Mouse (Mus musculus): Measurements from ENCODE around the gene Cad.
A peak's percentile ranks its signal among the peaks of the same experiment; 100 is the strongest.

The Cad gene

DNA sequence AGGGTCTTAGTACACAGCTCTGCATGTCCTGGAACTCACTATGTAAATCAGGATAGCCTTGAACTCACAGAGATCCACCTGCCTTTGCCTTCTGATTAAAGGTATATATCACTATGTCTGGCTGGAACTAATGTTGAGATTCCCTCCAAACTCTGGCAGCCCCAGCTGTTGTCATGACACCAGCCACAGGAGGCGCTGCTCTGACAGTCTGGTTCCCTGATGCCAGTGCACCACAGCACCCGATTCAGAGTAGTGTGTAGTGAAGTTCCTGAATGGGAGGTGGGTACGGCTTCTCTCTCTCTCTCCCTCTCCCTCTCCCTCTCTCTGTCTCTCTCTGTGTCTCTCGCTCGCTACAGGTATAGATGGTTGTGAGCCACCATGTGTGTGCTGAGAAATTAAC lies 27.8 kb downstream of the Cad start:
- Histone ChIP-seq H3K36me3 (ENCODE audit: control insufficient read depth, insufficient read depth, low read length, poor library complexity, severe bottlenecking) (peaks cover 2% of the 10 kb centered on the region; the same call in 1 of the 2 replicates), H3K27me3 (ENCODE audit: control insufficient read depth, insufficient read depth, low read length, poor library complexity, severe bottlenecking) (no peaks in the 10 kb centered on the region)
- DNase-seq (ENCODE audit: low read depth, low spot score), result peak; percentile 82

DNA sequence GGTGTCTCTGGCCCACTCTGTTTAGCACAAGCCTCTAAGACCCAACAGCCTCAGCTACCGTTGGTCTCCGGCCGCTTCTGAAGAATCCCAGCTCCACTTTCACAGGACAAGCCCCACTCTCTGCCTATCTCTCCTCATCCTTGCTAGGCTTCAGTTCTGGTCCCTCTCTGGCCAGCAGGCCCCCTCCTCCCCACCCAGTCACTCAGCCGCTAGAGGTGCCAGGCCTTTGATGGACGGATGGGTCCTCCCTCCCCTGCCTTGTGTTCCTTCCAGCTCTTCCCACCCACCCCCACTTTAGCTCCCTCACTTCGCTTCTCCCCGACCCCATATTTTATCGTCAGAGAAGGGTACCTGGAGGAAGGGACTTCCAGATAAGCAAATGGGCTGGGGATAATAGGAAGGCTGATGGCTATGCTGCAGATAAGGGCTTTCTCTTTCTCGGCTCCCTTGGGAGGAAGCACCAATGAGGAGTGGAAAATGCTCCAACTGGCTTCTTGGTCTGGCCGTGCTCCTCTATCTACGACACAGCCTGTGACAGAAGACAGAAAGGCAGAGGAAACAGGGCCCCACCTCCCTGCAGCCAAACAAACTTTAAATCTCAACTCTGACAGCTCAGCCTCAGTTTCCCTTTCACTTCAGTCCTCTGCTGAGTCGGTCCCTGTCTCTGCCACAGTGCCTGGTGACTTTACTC lies 28.5 kb downstream of the Cad start:
- H3K36me3 ChIP-seq (ENCODE audit: control insufficient read depth, insufficient read depth, low read length, poor library complexity, severe bottlenecking), result peaks cover 2% of the 10 kb centered on the region; the same call in 1 of the 2 replicates
- peak; percentile 43 for DNase-seq (ENCODE audit: low read depth, low spot score)
- no peaks in the 10 kb centered on the region for H3K27me3 ChIP-seq (ENCODE audit: control insufficient read depth, insufficient read depth, low read length, poor library complexity, severe bottlenecking)

GRCm38 (mm10) chr5:31083949-31084348 lies 29.4 kb downstream of the Cad start:
- DNase-seq (ENCODE audit: low read depth, low spot score), result peak; percentile 72
- Histone ChIP-seq H3K36me3 (ENCODE audit: control insufficient read depth, insufficient read depth, low read length, poor library complexity, severe bottlenecking) (no peaks in the 10 kb centered on the region), H3K27me3 (ENCODE audit: control insufficient read depth, insufficient read depth, low read length, poor library complexity, severe bottlenecking) (no peaks in the 10 kb centered on the region)

- no peaks in the 10 kb centered on the region for H3K27me3 ChIP-seq (ENCODE audit: control insufficient read depth, insufficient read depth, low read length, poor library complexity, severe bottlenecking)
- no peaks in the 10 kb centered on the region for H3K36me3 ChIP-seq (ENCODE audit: control insufficient read depth, insufficient read depth, low read length, poor library complexity, severe bottlenecking)
- no peak for DNase-seq (ENCODE audit: low read depth, low spot score)
These were observed 32.0 kb downstream of the Cad start for GRCm38 (mm10) chr5:31086606-31087005.

DNA sequence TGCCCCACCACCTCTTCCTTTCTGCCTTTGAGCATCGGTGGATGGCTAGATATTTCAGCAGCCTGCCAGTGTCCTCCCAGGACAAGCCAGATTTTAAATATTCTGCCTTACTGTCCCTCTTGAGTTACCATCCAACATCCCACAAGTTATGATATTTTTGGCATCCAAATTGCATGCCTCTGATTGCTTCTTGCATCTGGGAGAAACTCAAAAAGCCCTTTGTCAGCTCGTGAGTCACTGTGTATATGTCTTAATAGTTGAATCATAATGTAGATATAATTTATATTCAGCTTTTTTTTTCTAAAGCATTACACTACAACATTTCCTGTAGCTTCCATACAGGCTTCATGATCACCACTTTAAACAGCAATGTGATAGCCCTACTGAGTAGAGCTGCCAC lies 32.6 kb downstream of the Cad start:
- DNase-seq (ENCODE audit: low read depth, low spot score), result no peak
- Histone ChIP-seq H3K27me3 (ENCODE audit: control insufficient read depth, insufficient read depth, low read length, poor library complexity, severe bottlenecking) (no peaks in the 10 kb centered on the region), H3K36me3 (ENCODE audit: control insufficient read depth, insufficient read depth, low read length, poor library complexity, severe bottlenecking) (no peaks in the 10 kb centered on the region)

DNA sequence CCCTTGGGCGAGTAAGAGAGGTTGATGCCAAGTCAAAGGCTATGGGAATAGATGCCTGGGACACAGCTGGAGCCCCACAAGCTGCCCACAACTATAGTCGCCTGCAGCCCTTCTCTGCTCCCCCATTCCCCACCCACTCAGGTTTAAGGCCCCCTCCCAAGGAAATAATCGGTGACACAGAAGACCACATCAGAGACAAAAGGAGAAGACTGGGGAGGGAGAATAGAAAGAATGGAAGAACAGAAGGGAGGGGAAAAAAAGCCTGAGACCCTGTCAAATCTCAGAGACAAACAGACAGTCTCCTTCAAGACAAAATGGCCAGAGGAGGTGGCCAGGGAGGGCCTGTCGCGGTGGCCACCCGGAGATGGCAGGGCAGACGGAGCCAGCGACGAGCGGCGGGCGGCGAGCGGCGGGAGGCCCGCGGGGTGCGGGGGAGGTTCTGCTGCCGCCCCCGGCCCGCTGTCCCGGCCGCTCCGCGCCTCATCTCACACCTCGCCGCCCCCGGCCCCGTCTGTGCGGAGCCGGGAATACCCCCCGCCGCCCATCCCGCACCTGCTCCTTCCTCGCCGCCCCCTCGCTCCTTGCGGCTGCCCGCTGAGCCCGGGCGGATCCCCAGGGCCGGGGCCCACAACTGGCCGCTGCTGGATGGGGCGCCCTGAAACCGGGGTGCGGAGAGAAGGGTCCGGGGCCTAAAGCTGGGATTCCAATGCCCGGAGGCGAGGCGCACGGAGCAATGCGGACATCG lies 37.8 kb downstream of the Cad start:
- no peak for DNase-seq (ENCODE audit: low read depth, low spot score)
- Histone ChIP-seq H3K27me3 (ENCODE audit: control insufficient read depth, insufficient read depth, low read length, poor library complexity, severe bottlenecking) (no peaks in the 10 kb centered on the region; the same call in 1 of the 2 replicates), H3K36me3 (ENCODE audit: control insufficient read depth, insufficient read depth, low read length, poor library complexity, severe bottlenecking) (no peaks in the 10 kb centered on the region)

DNA sequence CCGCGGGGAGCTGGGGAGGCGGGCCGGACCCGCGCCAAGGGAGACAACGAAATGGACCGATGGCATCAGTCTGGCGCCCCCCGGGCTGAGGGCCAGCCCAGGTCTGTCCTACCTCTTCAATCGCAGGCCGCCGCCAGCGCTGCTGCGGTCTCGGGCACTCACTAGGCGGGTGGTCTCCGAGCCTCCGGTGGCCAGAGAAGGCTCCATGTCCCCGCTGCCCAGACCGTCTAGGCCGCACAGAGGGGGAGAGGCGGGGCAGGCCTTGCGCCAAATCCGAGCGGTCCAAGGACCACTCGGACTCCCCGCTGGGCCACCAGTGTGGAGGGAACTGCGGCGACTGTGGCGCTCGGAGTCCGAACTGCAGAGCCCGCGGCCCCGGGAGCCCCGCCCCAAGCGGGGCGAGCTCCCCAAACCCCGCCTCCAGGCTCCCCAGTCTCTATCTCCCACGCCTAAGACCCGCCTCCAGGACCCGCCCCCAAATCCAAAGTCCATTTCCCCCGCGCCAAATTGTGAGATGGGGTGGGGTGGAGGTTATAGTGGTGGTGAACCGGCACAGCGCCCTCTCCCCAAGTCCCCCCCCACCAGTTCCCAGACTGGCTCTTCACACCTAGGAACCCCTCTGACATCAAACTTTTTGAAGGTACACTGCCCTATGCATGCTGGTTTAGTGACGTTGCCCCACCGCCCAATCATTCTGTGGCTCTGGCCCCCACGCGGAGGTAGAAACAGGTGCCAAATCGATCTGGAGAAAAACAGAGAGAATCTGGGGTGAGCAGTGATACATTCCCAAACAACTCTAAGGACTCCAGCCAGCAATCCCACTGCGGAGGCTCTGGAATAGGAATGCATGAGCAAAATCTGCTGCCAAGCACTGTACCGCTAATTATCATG lies 38.8 kb downstream of the Cad start:
- Histone ChIP-seq H3K27me3 (ENCODE audit: control insufficient read depth, insufficient read depth, low read length, poor library complexity, severe bottlenecking) (no peaks in the 10 kb centered on the region; the same call in 1 of the 2 replicates), H3K36me3 (ENCODE audit: control insufficient read depth, insufficient read depth, low read length, poor library complexity, severe bottlenecking) (no peaks in the 10 kb centered on the region)
- peak; percentile 45 for DNase-seq (ENCODE audit: low read depth, low spot score)

- peak; percentile 38 for DNase-seq (ENCODE audit: low read depth, low spot score)
- Histone ChIP-seq H3K27me3 (ENCODE audit: control insufficient read depth, insufficient read depth, low read length, poor library complexity, severe bottlenecking) (no peaks in the 10 kb centered on the region; the same call in 1 of the 2 replicates), H3K36me3 (ENCODE audit: control insufficient read depth, insufficient read depth, low read length, poor library complexity, severe bottlenecking) (no peaks in the 10 kb centered on the region)
These were observed 39.7 kb downstream of the Cad start for GRCm38 (mm10) chr5:31094100-31094798.

DNA sequence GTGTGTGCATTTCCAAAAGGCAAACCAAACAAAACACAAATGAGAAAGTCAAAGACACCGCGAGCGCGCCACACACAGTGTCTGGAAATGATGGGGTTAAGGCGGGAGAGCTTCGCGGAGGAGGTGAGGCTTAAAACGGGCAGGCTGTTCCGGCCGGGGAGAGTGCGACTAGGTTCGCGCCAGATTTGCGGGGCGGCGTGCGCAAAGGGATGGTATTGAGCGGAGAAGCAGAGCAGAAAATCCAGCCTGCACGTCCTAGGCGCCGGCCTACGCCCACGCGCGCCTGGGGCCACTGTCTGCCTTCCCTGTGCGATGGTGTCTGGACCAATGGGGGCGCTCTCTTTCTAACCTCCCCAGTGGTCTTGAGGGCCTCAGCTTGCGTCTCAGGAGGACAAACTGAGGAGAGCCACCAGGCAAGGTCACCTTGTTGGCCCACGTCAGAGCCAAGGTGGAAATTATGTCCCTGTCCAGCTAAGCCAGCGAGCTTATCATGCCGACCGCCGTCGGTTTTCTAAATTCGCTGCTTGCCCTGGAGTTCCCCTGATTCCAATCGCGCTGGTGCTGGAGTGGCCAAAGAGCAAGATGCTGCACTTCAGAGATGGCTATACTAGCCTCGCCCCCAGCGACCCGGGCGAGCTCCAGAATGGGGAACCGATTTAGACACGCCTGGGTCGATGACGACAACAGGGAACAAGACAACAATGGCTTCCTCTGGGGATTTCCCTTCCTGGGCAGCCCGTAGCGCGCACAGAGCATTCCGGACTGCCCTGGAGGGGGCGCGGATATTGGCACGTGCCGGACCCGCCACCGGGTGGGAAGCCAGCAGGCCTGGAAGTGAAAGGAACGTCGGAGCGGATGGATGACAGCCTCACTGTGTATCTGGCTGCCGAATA lies 40.5 kb downstream of the Cad start:
- Histone ChIP-seq H3K27me3 (ENCODE audit: control insufficient read depth, insufficient read depth, low read length, poor library complexity, severe bottlenecking) (no peaks in the 10 kb centered on the region; the same call in 1 of the 2 replicates), H3K36me3 (ENCODE audit: control insufficient read depth, insufficient read depth, low read length, poor library complexity, severe bottlenecking) (no peaks in the 10 kb centered on the region)
- DNase-seq (ENCODE audit: low read depth, low spot score), result peak; percentile 90

DNA sequence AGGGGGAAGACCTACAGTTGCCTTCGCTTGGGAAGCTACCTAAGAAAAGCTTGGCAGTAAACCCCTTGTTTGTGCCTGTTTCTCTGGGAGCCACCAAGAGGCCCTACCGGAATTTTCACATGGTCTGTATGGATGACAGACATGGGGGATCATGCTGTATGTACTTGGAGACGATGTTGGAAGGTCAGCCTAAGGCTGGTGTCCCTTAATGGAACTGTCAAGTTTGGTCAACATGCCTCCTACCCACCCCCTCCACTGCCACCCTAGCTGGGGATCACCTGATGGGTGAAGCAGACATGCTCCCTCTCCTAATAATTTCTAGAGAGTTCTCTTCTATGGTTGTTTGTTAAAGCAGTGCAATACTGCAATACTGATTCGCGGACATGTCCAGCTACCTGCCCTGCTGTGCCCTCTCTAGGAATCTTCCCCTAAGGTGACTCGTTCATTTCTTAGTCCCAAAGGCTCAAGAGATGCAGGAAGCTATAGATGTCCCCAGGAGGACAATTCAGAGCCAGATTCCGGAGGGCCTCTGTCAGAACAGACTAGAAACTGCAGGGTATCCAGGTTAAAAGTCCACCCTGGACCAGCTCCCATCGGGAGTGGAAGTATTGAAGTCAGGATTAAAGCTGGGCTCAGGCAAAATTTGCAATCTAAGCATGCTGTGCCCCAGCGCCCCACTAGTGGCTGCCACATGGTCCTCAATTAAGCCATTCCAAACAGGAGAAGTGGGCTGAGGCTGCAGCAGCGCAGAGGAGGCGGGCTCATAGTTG lies 41.3 kb downstream of the Cad start:
- Histone ChIP-seq H3K36me3 (ENCODE audit: control insufficient read depth, insufficient read depth, low read length, poor library complexity, severe bottlenecking) (no peaks in the 10 kb centered on the region), H3K27me3 (ENCODE audit: control insufficient read depth, insufficient read depth, low read length, poor library complexity, severe bottlenecking) (no peaks in the 10 kb centered on the region; the same call in 1 of the 2 replicates)
- DNase-seq (ENCODE audit: low read depth, low spot score), result no peak

DNA sequence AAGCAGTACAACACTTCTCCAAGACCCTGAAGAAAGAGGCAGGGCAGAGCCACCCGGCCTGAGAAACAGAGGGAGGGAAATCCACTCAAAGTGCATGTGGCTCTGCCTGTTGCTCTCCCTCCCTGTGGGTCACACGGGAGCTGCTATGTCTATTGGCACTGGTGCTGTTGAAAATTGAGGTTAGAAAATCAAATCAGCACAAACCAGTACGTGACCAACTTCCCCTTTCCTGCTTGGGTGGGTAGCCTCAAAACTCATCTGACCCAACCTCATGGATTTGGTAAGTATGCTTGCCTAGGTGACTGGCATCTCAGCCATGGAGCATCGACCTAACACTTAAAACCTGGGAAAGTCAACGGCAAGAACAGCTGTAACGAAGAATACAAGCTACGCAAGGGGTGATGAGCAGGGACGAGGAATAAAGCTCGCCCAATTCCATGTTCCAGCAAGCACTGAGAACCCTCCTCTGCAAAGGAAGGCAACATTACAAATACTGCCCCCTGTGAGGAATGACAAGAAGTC lies 51.3 kb downstream of the Cad start, which contains the start of gene Dnajc5g:
Gene Dnajc5g, plus strand, starts transcription at position 472 of the 522 bp plus-strand sequence.
- no peak for DNase-seq (ENCODE audit: low read depth, low spot score)
- Histone ChIP-seq H3K36me3 (ENCODE audit: control insufficient read depth, insufficient read depth, low read length, poor library complexity, severe bottlenecking) (no peaks in the 10 kb centered on the region), H3K27me3 (ENCODE audit: control insufficient read depth, insufficient read depth, low read length, poor library complexity, severe bottlenecking) (no peaks in the 10 kb centered on the region)

DNA sequence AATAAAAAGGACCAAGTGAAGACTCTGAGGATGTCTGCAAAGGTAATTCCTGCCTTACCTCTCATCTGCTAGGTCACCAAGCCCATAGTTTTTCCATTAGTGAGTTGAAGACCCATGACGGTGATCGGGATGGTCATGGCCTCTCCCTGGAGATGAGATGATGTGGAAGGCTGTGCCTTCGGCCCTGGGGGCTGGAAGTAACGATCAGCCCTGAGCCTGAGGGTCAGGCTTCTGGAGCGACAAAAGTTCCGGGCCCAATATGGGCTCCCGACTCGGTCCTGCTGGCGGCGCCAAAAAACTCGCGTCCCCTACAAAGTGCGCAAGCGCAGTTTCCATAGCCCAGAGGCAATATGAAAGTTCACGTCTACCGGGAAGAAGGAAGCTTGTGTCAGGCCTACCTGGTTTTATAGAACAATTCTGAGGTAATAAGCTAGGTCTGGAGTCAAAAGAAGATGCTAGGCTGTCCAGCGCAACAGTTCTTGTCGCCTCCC lies 53.5 kb downstream of the Cad start, which contains the start of gene Slc30a3:
Gene Slc30a3, minus strand, starts transcription at position 238 of the 491 bp plus-strand sequence.
- Histone ChIP-seq H3K27me3 (ENCODE audit: control insufficient read depth, insufficient read depth, low read length, poor library complexity, severe bottlenecking) (no peaks in the 10 kb centered on the region), H3K36me3 (ENCODE audit: control insufficient read depth, insufficient read depth, low read length, poor library complexity, severe bottlenecking) (no peaks in the 10 kb centered on the region)
- no peak for DNase-seq (ENCODE audit: low read depth, low spot score)

Data from splenic B cell, adult 2 months (primary cell).